Mouse (Mus musculus): ENCODE measurements around the gene Ppib. TPM values are rescaled to one million over a fixed set of nuclear protein-coding genes. Genes with fewer than 3 reads are reported as not detected.

Ppib gene
- polyA plus RNA-seq, 1 experiment from 2014 or later, result 650 TPM

DNA sequence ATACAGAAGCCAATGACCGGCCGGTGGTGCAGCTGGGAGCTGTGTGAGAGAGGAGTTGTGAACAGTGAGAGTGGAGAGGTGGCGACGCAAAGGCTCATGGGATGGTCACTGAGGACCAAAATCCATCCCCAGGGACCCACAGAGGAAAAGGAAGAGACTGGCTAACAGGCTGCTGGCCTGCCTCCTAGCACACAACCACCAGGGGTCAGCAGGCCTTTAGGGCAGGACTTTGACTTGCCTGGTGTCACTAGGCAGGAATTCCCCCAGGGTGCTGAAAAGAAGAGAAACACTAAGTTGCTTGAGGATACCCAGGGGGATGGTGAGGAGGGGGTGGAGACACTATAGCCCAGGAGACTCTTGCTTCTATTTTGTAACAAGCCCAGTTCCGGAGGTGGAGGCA, 7.5 kb downstream of the Ppib start:
- Histone ChIP-seq H3K4me3 (ENCODE audit: low read depth, low read length) (no peak overlapping the region), H3K36me3 (ENCODE audit: insufficient read depth, low read length) (peaks cover 23% of the 10 kb centered on the region; the same call in 1 of the 2 replicates), H3K27ac (ENCODE audit: low read length) (no peak overlapping the region), H3K9ac (replicated peaks; ENCODE audit: low read depth) (no peak overlapping the region), H3K27me3 (replicated peaks; ENCODE audit: insufficient read depth, low read length) (peaks cover 3% of the 10 kb centered on the region; the same call in 1 of the 2 replicates), H3K4me2 (replicated peaks; ENCODE audit: low read depth, low read length) (no peak overlapping the region), H3K4me1 (ENCODE audit: insufficient read depth, low read depth, low read length) (peaks cover 8% of the 10 kb centered on the region), H3K9me3 (ENCODE audit: low read length) (no peaks in the 10 kb centered on the region)
- ATAC-seq (peak; percentile 22; the same call in 1 of the 2 replicates), DNase-seq (ENCODE audit: low spot score) (peak; percentile 72)
- TF ChIP-seq CTCF (IDR thresholded peaks at IDR 0.05) (peak; percentile 87), EP300 (IDR thresholded peaks at IDR 0.05) (no peak)
- WGBS, result 27% methylated on average over 5 of the region's 5 CpGs

DNA sequence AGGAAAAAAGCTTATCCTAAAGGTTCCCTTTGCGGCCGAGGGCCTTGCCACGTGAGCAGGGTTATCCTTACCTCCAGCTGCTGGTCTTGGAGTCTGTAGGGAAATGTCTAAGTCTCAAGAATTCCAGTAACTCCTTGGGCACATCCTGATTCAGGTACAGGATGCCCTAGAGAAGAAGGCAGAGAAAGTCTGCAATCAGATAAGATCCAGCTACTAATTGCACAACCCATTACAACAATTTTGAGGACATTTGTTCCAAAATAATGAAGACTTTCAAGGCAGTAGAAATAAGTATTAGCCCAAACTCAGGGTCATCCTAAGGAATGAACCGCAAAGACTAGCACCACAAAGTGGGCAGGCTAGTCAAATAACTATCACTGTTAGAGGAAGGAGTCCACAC, 8.0 kb downstream of the Ppib start:
- H3K4me2 ChIP-seq (replicated peaks; ENCODE audit: low read depth, low read length), result peak overlapping the region; percentile 95; the same call in 1 of the 2 replicates
- 64% methylated on average over 4 of the region's 4 CpGs for whole genome bisulfite sequencing
- H3K9me3 ChIP-seq (ENCODE audit: low read length), result no peaks in the 10 kb centered on the region
- H3K4me3 ChIP-seq (ENCODE audit: low read depth, low read length), result 0 out of 2 replicates have a peak overlapping the region, but pooled peaks have one; percentile 52
- no peak overlapping the region for H3K9ac ChIP-seq (replicated peaks; ENCODE audit: low read depth)
- no peak for TF ChIP-seq EP300 (IDR thresholded peaks at IDR 0.05)
- TF ChIP-seq CTCF (IDR thresholded peaks at IDR 0.05), result no peak
- DNase-seq (ENCODE audit: low spot score), result no peak
- peaks cover 23% of the 10 kb centered on the region; the same call in 1 of the 2 replicates for H3K36me3 ChIP-seq (ENCODE audit: insufficient read depth, low read length)
- H3K27me3 ChIP-seq (replicated peaks; ENCODE audit: insufficient read depth, low read length), result peaks cover 3% of the 10 kb centered on the region; the same call in 1 of the 2 replicates
- H3K27ac ChIP-seq (ENCODE audit: low read length), result no peak overlapping the region
- ATAC-seq, result no peak
- H3K4me1 ChIP-seq (ENCODE audit: insufficient read depth, low read depth, low read length), result peaks cover 8% of the 10 kb centered on the region

DNA sequence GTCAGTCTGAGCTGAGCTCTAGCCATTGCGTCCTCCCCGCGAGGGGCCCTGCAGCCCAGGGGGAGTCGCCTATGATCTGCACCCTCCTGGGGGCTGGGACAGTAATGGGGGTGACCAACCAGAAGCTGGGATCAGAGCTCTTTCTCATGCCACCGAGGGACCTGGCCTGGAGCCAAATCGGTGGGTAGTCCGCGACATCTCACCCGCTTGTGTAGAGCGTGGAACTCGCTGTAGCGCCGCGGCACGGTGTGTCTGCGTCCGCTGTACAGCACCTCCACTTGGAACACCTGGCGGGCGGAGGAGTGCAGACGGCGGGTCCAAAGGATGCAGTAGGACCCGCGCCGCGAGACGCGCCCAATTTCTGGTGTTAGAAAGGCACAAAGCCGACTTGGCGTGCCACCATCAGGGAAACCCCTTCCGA, 9.0 kb downstream of the Ppib start:
- no peak overlapping the region for H3K27ac ChIP-seq (ENCODE audit: low read length)
- WGBS, result 2% methylated on average over 30 of the region's 30 CpGs
- H3K4me2 ChIP-seq (replicated peaks; ENCODE audit: low read depth, low read length), result peak overlapping the region; percentile 95
- no peaks in the 10 kb centered on the region for H3K9me3 ChIP-seq (ENCODE audit: low read length)
- ATAC-seq, result peak; percentile 54
- peak overlapping the region; percentile 32 for H3K9ac ChIP-seq (replicated peaks; ENCODE audit: low read depth)
- peak overlapping the region; percentile 52 for H3K4me3 ChIP-seq (ENCODE audit: low read depth, low read length)
- H3K4me1 ChIP-seq (ENCODE audit: insufficient read depth, low read depth, low read length), result peaks cover 8% of the 10 kb centered on the region
- H3K36me3 ChIP-seq (ENCODE audit: insufficient read depth, low read length), result peaks cover 21% of the 10 kb centered on the region; the same call in 1 of the 2 replicates
- TF ChIP-seq EP300 (IDR thresholded peaks at IDR 0.05) (no peak), CTCF (IDR thresholded peaks at IDR 0.05) (peak; percentile 18; the same call in 1 of the 2 replicates)
- H3K27me3 ChIP-seq (replicated peaks; ENCODE audit: insufficient read depth, low read length), result peaks cover 3% of the 10 kb centered on the region; the same call in 1 of the 2 replicates
- peak; percentile 40 for DNase-seq (ENCODE audit: low spot score)

DNA sequence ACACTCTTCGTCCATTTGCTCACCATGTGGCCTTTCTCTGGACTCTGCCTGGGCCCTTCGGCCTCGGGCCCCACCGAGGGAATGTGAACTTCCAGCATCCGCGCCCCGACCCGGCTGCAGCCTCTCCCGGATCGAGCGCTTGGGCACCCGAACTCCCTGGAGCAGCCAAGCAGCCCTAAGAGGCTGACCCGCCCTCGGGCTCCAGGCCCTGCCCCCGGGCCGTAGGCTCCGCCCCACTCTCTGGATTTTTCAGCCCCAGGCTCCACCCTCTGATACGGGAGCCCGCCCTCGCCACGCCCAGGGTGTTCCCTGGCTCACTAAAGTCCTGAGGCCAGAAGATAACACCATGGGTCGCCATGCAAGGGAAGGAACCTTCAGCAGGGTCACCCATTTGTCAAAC, 9.6 kb downstream of the Ppib start, which contains the start of gene Snx22:
Gene Snx22, minus strand, starts transcription at position 137 of the 400 bp plus-strand sequence.
- TF ChIP-seq CTCF (IDR thresholded peaks at IDR 0.05) (no peak), EP300 (IDR thresholded peaks at IDR 0.05) (no peak)
- ATAC-seq, result peak; percentile 97
- 2% methylated on average over 21 of the region's 22 CpGs for WGBS
- Histone ChIP-seq H3K36me3 (ENCODE audit: insufficient read depth, low read length) (peaks cover 16% of the 10 kb centered on the region; the same call in 1 of the 2 replicates), H3K4me2 (replicated peaks; ENCODE audit: low read depth, low read length) (peak within 1 kb of the TSS; percentile 95), H3K9ac (replicated peaks; ENCODE audit: low read depth) (peak within 1 kb of the TSS; percentile 32), H3K4me1 (ENCODE audit: insufficient read depth, low read depth, low read length) (peaks cover 8% of the 10 kb centered on the region), H3K4me3 (ENCODE audit: low read depth, low read length) (peak within 1 kb of the TSS; percentile 52), H3K27ac (ENCODE audit: low read length) (no peak within 1 kb of the TSS), H3K27me3 (replicated peaks; ENCODE audit: insufficient read depth, low read length) (peaks cover 3% of the 10 kb centered on the region; the same call in 1 of the 2 replicates), H3K9me3 (ENCODE audit: low read length) (no peaks in the 10 kb centered on the region)
- peak; percentile 93 for DNase-seq (ENCODE audit: low spot score)

DNA sequence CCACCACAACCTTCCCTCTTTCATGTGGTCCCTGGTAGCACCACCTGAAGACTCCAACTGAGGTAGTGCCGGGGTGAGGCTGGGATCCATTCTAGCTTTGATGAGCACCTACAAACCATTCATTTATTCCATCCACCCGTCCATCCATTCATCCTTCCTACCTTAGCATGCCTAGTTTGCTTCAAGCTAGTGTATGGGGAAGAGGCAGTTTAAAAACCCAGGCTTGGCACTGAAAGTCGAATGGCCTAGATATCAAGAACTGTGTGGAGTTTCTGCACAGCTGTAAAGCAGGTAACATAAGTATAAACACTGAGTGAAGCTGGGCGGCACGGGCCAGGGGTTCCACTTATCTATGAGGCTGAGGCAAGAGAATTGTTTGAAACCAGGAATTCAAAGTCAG, 10.1 kb downstream of the Ppib start:
- Histone ChIP-seq H3K9me3 (ENCODE audit: low read length) (no peaks in the 10 kb centered on the region), H3K27ac (ENCODE audit: low read length) (no peak overlapping the region), H3K9ac (replicated peaks; ENCODE audit: low read depth) (no peak overlapping the region), H3K4me1 (ENCODE audit: insufficient read depth, low read depth, low read length) (peaks cover 8% of the 10 kb centered on the region), H3K27me3 (replicated peaks; ENCODE audit: insufficient read depth, low read length) (peaks cover 3% of the 10 kb centered on the region; the same call in 1 of the 2 replicates), H3K4me3 (ENCODE audit: low read depth, low read length) (no peak overlapping the region), H3K36me3 (ENCODE audit: insufficient read depth, low read length) (peaks cover 16% of the 10 kb centered on the region; the same call in 1 of the 2 replicates), H3K4me2 (replicated peaks; ENCODE audit: low read depth, low read length) (no peak overlapping the region; the same call in 1 of the 2 replicates)
- DNase-seq (ENCODE audit: low spot score) (no peak), ATAC-seq (no peak)
- WGBS, result 80% methylated on average over 5 of the region's 5 CpGs
- TF ChIP-seq CTCF (IDR thresholded peaks at IDR 0.05), result no peak
- no peak for TF ChIP-seq EP300 (IDR thresholded peaks at IDR 0.05)

DNA sequence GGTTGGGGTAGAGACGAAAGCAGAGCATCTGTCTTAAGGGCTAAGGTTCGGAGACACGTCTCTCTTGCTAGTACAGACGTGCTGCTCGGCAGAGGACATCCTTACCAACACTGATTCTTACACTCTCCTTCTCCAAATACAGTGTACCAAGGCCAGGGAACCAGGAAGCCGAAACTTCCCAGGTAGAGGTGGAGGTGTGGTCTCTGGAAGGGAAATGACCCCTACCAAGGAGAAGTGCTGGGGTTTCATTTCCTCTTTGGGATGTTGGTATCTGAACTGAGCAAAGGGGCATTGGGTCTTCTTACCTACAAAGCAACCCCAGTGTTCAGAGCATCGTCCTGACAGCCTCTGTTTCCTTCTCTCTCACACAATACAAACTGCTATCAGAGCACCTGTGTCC, 12.7 kb downstream of the Ppib start:
- peaks cover 8% of the 10 kb centered on the region for H3K4me1 ChIP-seq (ENCODE audit: insufficient read depth, low read depth, low read length)
- H3K27me3 ChIP-seq (replicated peaks; ENCODE audit: insufficient read depth, low read length), result peaks cover 3% of the 10 kb centered on the region; the same call in 1 of the 2 replicates
- no peaks in the 10 kb centered on the region for H3K36me3 ChIP-seq (ENCODE audit: insufficient read depth, low read length)
- H3K4me3 ChIP-seq (ENCODE audit: low read depth, low read length), result no peak overlapping the region
- H3K27ac ChIP-seq (ENCODE audit: low read length), result no peak overlapping the region
- DNase-seq (ENCODE audit: low spot score) (no peak), ATAC-seq (no peak)
- no peak overlapping the region for H3K9ac ChIP-seq (replicated peaks; ENCODE audit: low read depth)
- WGBS, result 81% methylated on average over 7 of the region's 7 CpGs
- no peak for TF ChIP-seq EP300 (IDR thresholded peaks at IDR 0.05)
- TF ChIP-seq CTCF (IDR thresholded peaks at IDR 0.05), result no peak
- no peak overlapping the region for H3K4me2 ChIP-seq (replicated peaks; ENCODE audit: low read depth, low read length)
- no peaks in the 10 kb centered on the region for H3K9me3 ChIP-seq (ENCODE audit: low read length)

Data from lung, postnatal 0 days (tissue).